Mouse (Mus musculus) liver, postnatal 0 days (tissue): ENCODE measurements around the gene Olfr814.

ENCODE experiments used
- CTCF ChIP-seq: sonication (generic); IDR thresholded peaks from 2 replicates; pipeline ENCODE4 v1.5.1; 2016; ENCODE audit warnings: antibody characterized with exemption, low read depth
- EP300 ChIP-seq: IDR thresholded peaks from 2 replicates; pipeline ENCODE4 v1.6.1; 2016; ENCODE audit warnings: antibody characterized with exemption, low read depth, mild to moderate bottlenecking

DNA sequence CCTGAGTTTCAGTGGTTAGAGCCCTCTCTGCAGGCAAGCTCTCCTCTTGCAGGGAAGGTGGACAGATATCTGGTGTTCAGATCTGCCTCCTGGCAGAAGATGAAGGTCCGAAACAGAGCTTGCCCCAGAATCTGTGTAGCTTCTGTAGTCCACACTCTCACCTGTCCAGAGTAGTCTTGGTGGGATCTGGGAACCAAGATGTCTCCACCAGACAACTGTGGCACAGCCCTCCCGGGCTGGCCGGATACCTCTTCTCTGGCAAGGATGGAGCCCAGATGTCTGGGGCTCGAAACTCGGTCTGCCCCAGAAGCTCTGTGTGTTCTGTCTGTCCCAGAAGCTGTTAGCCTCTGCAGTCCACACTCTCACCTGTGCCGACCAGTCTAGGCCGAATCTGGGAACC is 6.3 kb upstream of the Olfr814 start:
- no peak for TF ChIP-seq CTCF
- no peak for TF ChIP-seq EP300
